Mouse (Mus musculus) adrenal gland (tissue): ENCODE results near the gene Gm44503.

Experiments
- intact Hi-C: fragments of 180-260 bp; cut with DNase I; formaldehyde crosslinking; loops from one replicate; pipeline ENCODE4 v1.15.1; 2025

Gene Gm44503

DNA sequence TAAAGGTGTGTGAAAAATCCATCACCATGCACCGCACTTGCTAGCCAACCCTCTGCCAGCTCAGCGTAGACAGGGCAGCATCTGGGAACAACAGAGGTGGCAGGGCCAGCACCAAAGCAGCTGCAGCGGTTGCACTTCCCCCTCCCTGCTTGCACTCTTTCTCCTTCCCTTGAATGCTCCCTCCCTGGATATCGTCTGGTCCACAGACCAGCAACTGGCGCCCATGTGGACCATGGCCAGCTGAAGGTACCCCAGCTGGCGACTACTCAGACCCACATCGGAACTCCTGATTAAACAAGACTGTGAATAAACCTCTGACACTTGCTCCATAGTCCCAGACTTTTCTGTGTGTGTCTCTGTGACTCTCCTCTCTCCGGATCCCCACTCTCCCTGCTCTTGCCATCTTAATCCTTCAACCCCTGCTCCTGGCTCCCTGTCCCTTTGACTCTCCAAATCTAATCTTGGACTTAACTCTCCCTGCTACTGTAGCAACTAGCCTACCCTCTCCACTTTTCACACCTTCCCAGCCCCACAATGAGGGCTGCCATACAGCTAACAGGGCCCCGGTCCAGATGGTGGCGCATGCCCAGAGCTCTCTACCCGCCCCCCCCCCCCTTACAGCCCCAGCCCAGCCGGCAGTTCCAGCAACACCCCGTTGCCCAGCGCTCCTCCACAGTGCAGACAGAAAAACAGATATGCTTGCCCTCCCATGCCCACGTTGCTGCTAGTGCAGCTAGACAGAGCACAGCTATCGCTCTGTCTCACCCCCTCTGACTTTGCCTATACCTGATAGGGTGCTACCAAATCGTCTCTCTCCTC lies 67.4 kb downstream of the Gm44503 start:
- intact Hi-C loops = no loop called here

DNA sequence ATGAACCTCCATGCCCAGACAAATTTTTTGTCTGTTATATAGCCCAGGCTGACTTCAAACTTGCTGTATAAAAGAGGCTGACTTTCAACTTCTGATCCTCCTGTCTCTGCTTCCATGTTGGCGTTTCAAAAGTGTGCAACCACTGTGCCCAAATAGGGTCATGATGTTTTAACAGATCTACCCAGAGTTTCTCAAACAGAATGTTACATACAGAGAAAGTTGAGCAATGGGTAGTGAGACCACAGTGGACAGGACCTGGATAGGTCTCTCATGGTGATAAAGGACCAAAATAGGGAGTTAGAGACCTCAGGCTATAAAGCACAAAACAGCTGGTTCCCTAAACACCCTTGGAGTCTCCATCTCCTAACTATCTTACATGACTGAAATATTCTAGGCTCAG lies 71.8 kb downstream of the Gm44503 start:
- intact Hi-C loops = no loop called here

GRCm38 (mm10) chr9:73031421-73031820 lies 72.8 kb downstream of the Gm44503 start:
- intact Hi-C loops = no loop called here

- intact Hi-C loops = no loop called here
Measured at GRCm38 (mm10) chr9:73033406-73033805, 74.8 kb downstream of the Gm44503 start.

GRCm38 (mm10) chr9:73039222-73039945 lies 80.7 kb downstream of the Gm44503 start:
- intact Hi-C loops = no loop called here

DNA sequence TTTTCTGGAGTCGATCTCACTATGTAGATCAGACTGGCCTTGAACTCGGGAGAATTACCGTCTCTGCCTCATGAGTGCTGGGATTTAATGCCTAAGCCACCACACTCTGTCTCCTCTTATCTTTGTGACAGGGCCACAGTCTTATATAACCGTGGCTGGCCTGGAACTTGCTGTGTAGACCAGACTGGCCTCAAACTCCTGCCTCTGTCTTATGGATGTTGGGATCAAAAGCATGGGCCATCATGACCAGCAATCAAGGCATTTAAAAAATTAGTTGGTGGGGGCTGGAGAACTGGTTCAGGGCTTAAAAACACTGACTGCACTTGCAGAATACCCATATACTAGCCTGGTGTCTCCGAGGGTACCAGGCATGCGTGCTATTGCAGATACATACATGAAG lies 81.4 kb downstream of the Gm44503 start, which contains the start of gene Pigb:
Pigb (minus strand) TSS at position 299 of the 400 bp plus-strand sequence.
- intact Hi-C loops = loop anchor here (5.0 kb wide), 1 partner anchor 73 kb away; no protein-coding TSS in a partner anchor

- intact Hi-C loops = loop anchor here (1.0 to 5.0 kb wide), 2 partner anchors 47 to 77 kb away; no protein-coding TSS in a partner anchor
Measured at GRCm38 (mm10) chr9:73044146-73045079, 85.8 kb downstream of the Gm44503 start, which contains the start of gene Rab27a. Gene Rab27a, plus strand, starts transcription at chr9:73044854.

DNA sequence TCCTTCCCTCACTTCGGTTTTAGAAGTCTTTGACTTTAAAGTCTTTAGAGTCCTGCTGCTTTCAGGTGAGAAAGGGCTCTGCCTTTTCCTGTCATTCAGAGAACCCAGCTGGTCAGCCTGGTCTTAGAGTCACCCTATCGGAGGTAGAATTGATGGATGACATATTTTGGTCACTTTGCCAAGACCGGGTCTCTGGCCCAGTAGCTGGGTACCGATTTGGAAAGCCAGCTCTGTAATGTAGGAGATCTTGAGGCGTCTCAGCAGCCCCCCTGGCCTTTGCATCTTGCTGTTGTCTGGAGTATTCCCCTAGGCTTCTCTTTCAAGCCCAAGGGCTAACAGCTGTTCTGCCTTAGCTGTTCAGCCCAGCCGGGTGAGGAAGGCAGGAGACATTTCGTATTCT lies 86.6 kb downstream of the Gm44503 start:
- intact Hi-C loops = no loop called here

DNA sequence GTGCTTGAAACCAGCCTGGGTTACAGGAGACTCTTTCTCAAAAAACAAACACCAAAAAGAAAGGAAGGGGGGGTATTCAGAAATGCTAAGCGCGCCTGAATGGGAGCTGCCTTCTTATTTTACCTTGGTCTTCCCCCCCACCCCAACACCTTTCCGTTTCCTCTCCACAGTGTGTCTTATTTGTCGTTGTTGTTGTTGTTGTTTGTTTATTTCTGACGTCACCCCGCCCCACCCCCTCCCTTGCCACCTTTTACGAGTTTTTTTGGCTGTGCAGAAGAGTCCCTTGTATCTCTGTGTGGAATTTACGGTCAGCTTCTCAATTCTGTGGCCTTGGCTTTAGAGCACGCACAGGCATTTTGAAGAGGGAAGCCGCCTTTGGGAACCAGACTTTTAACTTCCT lies 87.1 kb downstream of the Gm44503 start:
- intact Hi-C loops = no loop called here

DNA sequence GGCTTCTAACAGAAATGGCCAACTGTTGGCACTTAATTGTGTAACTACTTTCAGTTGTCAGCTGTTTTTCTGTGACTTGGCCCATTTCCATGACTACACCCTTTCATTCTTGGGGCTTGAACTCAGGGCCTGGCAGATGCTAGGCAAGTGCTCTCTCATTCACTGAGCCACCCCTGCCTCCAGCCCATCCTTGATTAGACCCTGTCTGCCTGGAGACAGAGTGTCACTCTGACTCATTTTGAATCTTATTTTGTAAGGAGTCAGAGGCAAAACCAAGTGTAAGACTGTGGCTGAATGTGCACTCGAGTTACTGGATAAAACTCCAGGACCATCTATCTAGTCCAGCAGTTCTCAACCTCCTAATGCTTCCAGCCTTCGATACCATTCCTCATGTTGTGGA lies 89.3 kb downstream of the Gm44503 start:
- intact Hi-C loops = no loop called here

GRCm38 (mm10) chr9:73048927-73049326 lies 90.3 kb downstream of the Gm44503 start:
- intact Hi-C loops = no loop called here

DNA sequence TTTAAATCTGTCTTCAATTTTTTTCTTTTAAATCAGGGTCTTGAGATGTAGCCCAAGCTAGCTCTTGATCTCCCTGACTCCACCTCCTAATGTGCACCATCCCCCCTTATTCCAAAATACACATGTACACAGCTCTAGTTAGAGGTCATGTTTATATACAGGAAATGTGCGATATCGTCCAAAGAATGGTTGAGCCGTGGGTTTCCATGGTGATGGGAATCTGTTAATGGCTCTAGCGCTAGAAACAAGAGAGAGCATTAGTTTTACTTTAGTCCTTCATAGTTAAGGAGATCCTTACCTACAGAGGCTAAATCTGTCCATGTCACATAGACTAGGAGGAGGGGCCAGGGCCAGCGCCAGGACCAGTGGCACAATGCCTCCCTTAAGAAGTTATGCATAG lies 91.2 kb downstream of the Gm44503 start:
- intact Hi-C loops = no loop called here

DNA sequence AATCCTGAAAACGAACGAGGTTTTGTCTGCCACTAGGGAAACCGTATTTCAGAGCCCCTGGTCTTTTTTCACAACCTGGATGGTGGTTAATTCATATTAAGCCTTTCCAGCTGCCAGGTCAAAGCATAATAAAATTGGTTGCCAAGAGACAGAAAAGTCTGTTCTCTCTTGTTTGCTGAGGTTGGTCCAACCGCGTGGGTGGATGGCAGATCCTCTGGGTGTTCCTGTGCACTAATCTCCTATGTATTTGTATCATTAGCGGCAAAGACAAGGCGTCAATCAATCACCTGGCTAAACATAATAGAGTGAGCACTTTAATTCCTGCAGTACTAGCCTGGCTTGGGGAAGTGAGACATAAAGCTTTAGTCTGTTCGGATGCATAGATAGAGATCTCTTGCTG lies 92.0 kb downstream of the Gm44503 start:
- intact Hi-C loops = no loop called here

DNA sequence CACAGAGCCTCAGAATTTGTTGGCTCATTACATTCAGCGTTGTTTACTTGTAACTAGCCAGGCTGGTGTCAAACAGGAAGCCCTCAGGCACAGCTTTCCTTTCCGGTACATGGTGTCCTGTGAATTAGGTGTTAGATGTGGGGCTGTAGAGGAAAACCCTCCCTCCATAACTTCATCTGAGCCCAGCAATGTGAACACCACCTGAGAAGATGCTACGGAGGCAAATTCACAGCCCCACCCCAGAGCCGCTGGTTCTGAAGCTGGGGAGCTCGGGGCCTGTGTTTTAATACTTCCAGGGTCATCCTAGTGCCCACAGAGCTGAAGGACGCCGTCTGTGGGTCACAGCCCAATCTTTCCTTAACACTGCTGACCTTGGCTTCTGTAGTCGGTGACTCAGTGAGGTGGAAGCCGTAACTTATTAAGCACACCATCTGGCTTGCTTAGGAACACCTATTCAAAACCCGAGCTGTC lies 96.8 kb downstream of the Gm44503 start:
- intact Hi-C loops = no loop called here

- intact Hi-C loops = no loop called here
Measured at GRCm38 (mm10) chr9:73059224-73059623, 100.6 kb downstream of the Gm44503 start.

- intact Hi-C loops = no loop called here
Measured at GRCm38 (mm10) chr9:73063621-73064290, 105.1 kb downstream of the Gm44503 start.
